Mouse (Mus musculus) bone marrow, adult 2 months (tissue): ENCODE results near the gene Slc25a10.

ENCODE experiments used
- CTCF ChIP-seq: fragments of 200-500 bp; IDR thresholded peaks from 2 replicates; pipeline ENCODE4 v1.5.1; 2011; ENCODE audit warnings: low read length, control low read depth; ENCODE audit not compliant: control insufficient read depth, insufficient read depth
- POLR2A ChIP-seq: fragments of 200-500 bp; IDR thresholded peaks from 2 replicates; pipeline ENCODE4 v1.6.1; 2011; ENCODE audit warnings: low read depth, mild to moderate bottlenecking, control low read depth, low read length, borderline replicate concordance; ENCODE audit not compliant: control insufficient read depth

GRCm38 (mm10) chr11:120501018-120501417 lies 9.4 kb downstream of the Slc25a10 start:
- TF ChIP-seq CTCF (no peak), POLR2A (no peak)
